Mouse (Mus musculus): ENCODE measurements at regions not wholly inside any gene's neighbourhood (a gene's known extent, or its start where the extent isn't known, plus 50 kb on each side); places are given as distances from the start of the nearest gene placed in this dataset.

- TF ChIP-seq CTCF (IDR thresholded peaks at IDR 0.05; ENCODE audit: low read depth) (no peak), EP300 (IDR thresholded peaks at IDR 0.05; ENCODE audit: low read depth) (no peak)
Measured at GRCm38 (mm10) chr2:9287623-9288022, 593.4 kb upstream of the 4930412O13Rik start.
